Mouse (Mus musculus) heart, embryonic 15.5 days (tissue): ENCODE data around the gene Nphp4. TPM values are rescaled to one million over a fixed set of nuclear protein-coding genes. Genes with fewer than 3 reads are reported as not detected.

Experiments
- ATAC-seq: fragments of 200-750 bp; cut with Nextera tagmentation; replicated peaks from 2 replicates; pipeline ENCODE4 v1.8.0; 2017; ENCODE audit warnings: low read depth, moderate TSS enrichment; ENCODE audit not compliant: insufficient number of reproducible peaks, insufficient read depth, low FRiP score
- H3K27ac ChIP-seq: fragments of 300-500 bp; sonication (generic); 2 replicates; pipeline ENCODE4 v1.5.1; 2015; ENCODE audit warnings: mild to moderate bottlenecking, inconsistent platforms
- H3K27me3 ChIP-seq: fragments of 300-500 bp; sonication (generic); 2 replicates; pipeline ENCODE4 v1.6.1; 2015; ENCODE audit warnings: inconsistent platforms
- H3K36me3 ChIP-seq: fragments of 300-500 bp; sonication (generic); 2 replicates; pipeline ENCODE4 v1.6.1; 2015; ENCODE audit warnings: mild to moderate bottlenecking, inconsistent platforms
- H3K4me1 ChIP-seq: fragments of 300-500 bp; sonication (generic); replicated peaks from 2 replicates; pipeline ENCODE4 v1.6.1; 2015; ENCODE audit warnings: inconsistent platforms
- H3K4me2 ChIP-seq: fragments of 300-500 bp; sonication (generic); 2 replicates; pipeline ENCODE4 v1.6.1; 2015; ENCODE audit warnings: inconsistent platforms, mild to moderate bottlenecking, moderate library complexity
- H3K4me3 ChIP-seq: fragments of 300-500 bp; sonication (generic); 2 replicates; pipeline ENCODE4 v1.5.1; 2015; ENCODE audit warnings: mild to moderate bottlenecking, inconsistent platforms
- H3K9ac ChIP-seq: fragments of 300-500 bp; sonication (generic); 2 replicates; pipeline ENCODE4 v1.6.1; 2015; ENCODE audit warnings: mild to moderate bottlenecking, inconsistent platforms
- H3K9me3 ChIP-seq: fragments of 300-500 bp; sonication (generic); replicated peaks from 2 replicates; pipeline ENCODE4 v1.6.1; 2016; ENCODE audit warnings: inconsistent platforms
- WGBS: fragments of 180-500 bp; shearing (Covaris S2); methylation state at CpG from one replicate; pipeline ENCODE4 v1.1.7; 2015; ENCODE audit warnings: mixed read lengths; 5-methylcytosine and 5-hydroxymethylcytosine counted together
- polyA plus RNA-seq: library from polyadenylated mRNA; unstranded; fragments of >200 nt; fragmentation: Nextera tagmentation; extraction: Ambion mirVana; gene quantifications from 2 replicates; pipeline ENCODE4 v1.2.1, GENCODE M21; 2015

Nphp4 gene
- polyA plus RNA-seq, 1 experiment from 2014 or later: 1.3 TPM

- WGBS: 0% methylated on average over 13 of the region's 13 CpGs
- peaks cover 19% of the 10 kb centered on the region for H3K4me1 ChIP-seq
- peak overlapping the region; percentile 69 for H3K9ac ChIP-seq
- peaks cover 10% of the 10 kb centered on the region for H3K27me3 ChIP-seq
- H3K9me3 ChIP-seq: no peaks in the 10 kb centered on the region
- peak overlapping the region; percentile 66 for H3K27ac ChIP-seq
- no peaks in the 10 kb centered on the region for H3K36me3 ChIP-seq
- peak overlapping the region; percentile 88 for H3K4me2 ChIP-seq
- ATAC-seq: peak; percentile 12
- peak overlapping the region; percentile 66 for H3K4me3 ChIP-seq
Measured at GRCm38 (mm10) chr4:152478224-152478567, 1.7 kb downstream of the Nphp4 start.

- no peak for ATAC-seq
- no peak overlapping the region for H3K9ac ChIP-seq
- peaks cover 10% of the 10 kb centered on the region for H3K27me3 ChIP-seq
- H3K4me2 ChIP-seq: no peak overlapping the region
- WGBS: 53% methylated on average over 8 of the region's 8 CpGs
- H3K4me3 ChIP-seq: no peak overlapping the region
- peaks cover 19% of the 10 kb centered on the region for H3K4me1 ChIP-seq
- no peaks in the 10 kb centered on the region for H3K9me3 ChIP-seq
- H3K36me3 ChIP-seq: no peaks in the 10 kb centered on the region
- H3K27ac ChIP-seq: no peak overlapping the region
Measured at GRCm38 (mm10) chr4:152480426-152480825, 3.9 kb downstream of the Nphp4 start.

- no peak for ATAC-seq
- Histone ChIP-seq H3K9me3 (no peaks in the 10 kb centered on the region), H3K4me1 (peaks cover 6% of the 10 kb centered on the region; the same call in 1 of the 2 replicates), H3K4me3 (no peak overlapping the region), H3K4me2 (no peak overlapping the region), H3K9ac (no peak overlapping the region), H3K36me3 (no peaks in the 10 kb centered on the region), H3K27ac (no peak overlapping the region), H3K27me3 (no peaks in the 10 kb centered on the region)
- 83% methylated on average over 10 of the region's 10 CpGs for WGBS
Measured at GRCm38 (mm10) chr4:152488046-152488445, 11.5 kb downstream of the Nphp4 start.

- no peak overlapping the region for H3K9ac ChIP-seq
- H3K4me3 ChIP-seq: no peak overlapping the region
- WGBS: 63% methylated on average over 14 of the region's 14 CpGs
- H3K36me3 ChIP-seq: no peaks in the 10 kb centered on the region
- no peak for ATAC-seq
- H3K27ac ChIP-seq: no peak overlapping the region
- H3K4me2 ChIP-seq: no peak overlapping the region
- H3K27me3 ChIP-seq: no peaks in the 10 kb centered on the region
- H3K9me3 ChIP-seq: no peaks in the 10 kb centered on the region
- H3K4me1 ChIP-seq: peaks cover 6% of the 10 kb centered on the region; the same call in 1 of the 2 replicates
Measured at GRCm38 (mm10) chr4:152490311-152490710, 13.8 kb downstream of the Nphp4 start.

GRCm38 (mm10) chr4:152491250-152491899 is 14.9 kb downstream of the Nphp4 start:
- peaks cover 6% of the 10 kb centered on the region; the same call in 1 of the 2 replicates for H3K4me1 ChIP-seq
- no peaks in the 10 kb centered on the region for H3K27me3 ChIP-seq
- no peak overlapping the region for H3K9ac ChIP-seq
- H3K36me3 ChIP-seq: no peaks in the 10 kb centered on the region
- 0 out of 2 replicates have a peak, but pooled peaks have one; percentile 20 for ATAC-seq
- 40% methylated on average over 15 of the region's 15 CpGs for WGBS
- no peak overlapping the region for H3K4me3 ChIP-seq
- no peaks in the 10 kb centered on the region for H3K9me3 ChIP-seq
- no peak overlapping the region for H3K4me2 ChIP-seq
- no peak overlapping the region for H3K27ac ChIP-seq

GRCm38 (mm10) chr4:152494360-152494879 is 17.9 kb downstream of the Nphp4 start:
- no peak for ATAC-seq
- peaks cover 12% of the 10 kb centered on the region for H3K36me3 ChIP-seq
- no peak overlapping the region for H3K4me3 ChIP-seq
- no peaks in the 10 kb centered on the region for H3K9me3 ChIP-seq
- H3K27ac ChIP-seq: no peak overlapping the region
- 40% methylated on average over 20 of the region's 20 CpGs for WGBS
- no peak overlapping the region for H3K4me2 ChIP-seq
- no peak overlapping the region for H3K9ac ChIP-seq
- no peaks in the 10 kb centered on the region for H3K27me3 ChIP-seq
- H3K4me1 ChIP-seq: peaks cover 6% of the 10 kb centered on the region; the same call in 1 of the 2 replicates

GRCm38 (mm10) chr4:152512221-152512925 is 35.9 kb downstream of the Nphp4 start:
- ATAC-seq: no peak
- H3K36me3 ChIP-seq: no peaks in the 10 kb centered on the region
- H3K9me3 ChIP-seq: no peaks in the 10 kb centered on the region
- no peak overlapping the region for H3K9ac ChIP-seq
- H3K27ac ChIP-seq: no peak overlapping the region
- no peak overlapping the region for H3K4me3 ChIP-seq
- H3K27me3 ChIP-seq: no peaks in the 10 kb centered on the region
- H3K4me2 ChIP-seq: no peak overlapping the region
- WGBS: 65% methylated on average over 18 of the region's 18 CpGs
- H3K4me1 ChIP-seq: no peaks in the 10 kb centered on the region

- Histone ChIP-seq H3K9ac (no peak overlapping the region), H3K4me1 (no peaks in the 10 kb centered on the region), H3K27me3 (no peaks in the 10 kb centered on the region), H3K27ac (no peak overlapping the region), H3K4me3 (no peak overlapping the region), H3K36me3 (no peaks in the 10 kb centered on the region), H3K9me3 (no peaks in the 10 kb centered on the region), H3K4me2 (no peak overlapping the region)
- ATAC-seq: no peak
- 74% methylated on average over 7 of the region's 7 CpGs for WGBS
Measured at GRCm38 (mm10) chr4:152514884-152515283, 38.4 kb downstream of the Nphp4 start.

- Histone ChIP-seq H3K4me2 (no peak overlapping the region), H3K4me1 (no peaks in the 10 kb centered on the region), H3K9me3 (no peaks in the 10 kb centered on the region), H3K27ac (no peak overlapping the region), H3K36me3 (no peaks in the 10 kb centered on the region), H3K4me3 (no peak overlapping the region), H3K27me3 (no peaks in the 10 kb centered on the region), H3K9ac (no peak overlapping the region)
- WGBS: 74% methylated on average over 10 of the region's 10 CpGs
- no peak for ATAC-seq
Measured at GRCm38 (mm10) chr4:152519106-152519505, 42.6 kb downstream of the Nphp4 start.

GRCm38 (mm10) chr4:152520083-152520482 is 43.6 kb downstream of the Nphp4 start:
- Histone ChIP-seq H3K27ac (no peak overlapping the region), H3K4me1 (no peaks in the 10 kb centered on the region)
- 31% methylated on average over 6 of the region's 6 CpGs for WGBS

GRCm38 (mm10) chr4:152532872-152533271 is 56.4 kb downstream of the Nphp4 start:
- H3K9me3 ChIP-seq: no peaks in the 10 kb centered on the region
- H3K9ac ChIP-seq: no peak overlapping the region
- 49% methylated on average over 9 of the region's 9 CpGs for WGBS
- H3K27me3 ChIP-seq: no peaks in the 10 kb centered on the region; the same call in 1 of the 2 replicates
- H3K27ac ChIP-seq: no peak overlapping the region
- H3K4me2 ChIP-seq: no peak overlapping the region
- ATAC-seq: no peak
- no peaks in the 10 kb centered on the region for H3K4me1 ChIP-seq
- H3K36me3 ChIP-seq: no peaks in the 10 kb centered on the region
- no peak overlapping the region for H3K4me3 ChIP-seq

More at GRCm38 (mm10) chr4:152520083-152520482, 43.6 kb downstream of the Nphp4 start:
- Histone ChIP-seq H3K36me3 (no peaks in the 10 kb centered on the region), H3K4me3 (no peak overlapping the region), H3K9ac (no peak overlapping the region), H3K4me2 (no peak overlapping the region), H3K27me3 (no peaks in the 10 kb centered on the region), H3K9me3 (no peaks in the 10 kb centered on the region)
- ATAC-seq: no peak
